Mouse (Mus musculus): ENCODE measurements around the gene Sumf1.

- no peak for TF ChIP-seq MAX (IDR thresholded peaks at IDR 0.05; ENCODE audit: low read length)
- TF ChIP-seq POLR2A (IDR thresholded peaks at IDR 0.05; ENCODE audit: low read depth, low read length) = no peak
- no peak for TF ChIP-seq CTCF (conservative IDR thresholded peaks at IDR 0.05 in 1 of 2, IDR thresholded peaks at IDR 0.05 in 1 of 2; ENCODE audit: low read depth in 2 of 2, low read length in 2 of 2)
- no peak for TF ChIP-seq ELF1 (IDR thresholded peaks at IDR 0.05; ENCODE audit: low read depth, low read length)
- no peak for TF ChIP-seq UBTF (IDR thresholded peaks at IDR 0.05; ENCODE audit: low read depth, low read length)
- no peak for TF ChIP-seq RCOR1 (conservative IDR thresholded peaks at IDR 0.05; ENCODE audit: low read depth, low read length)
- TF ChIP-seq MEF2A (IDR thresholded peaks at IDR 0.05; ENCODE audit: borderline replicate concordance, low read depth, low read length) = no peak
- TF ChIP-seq TCF12 (IDR thresholded peaks at IDR 0.05; ENCODE audit: low read depth, low read length) = no peak
- no peak for TF ChIP-seq NELFE (IDR thresholded peaks at IDR 0.05; ENCODE audit: low read depth, low read length)
- TF ChIP-seq CHD2 (IDR thresholded peaks at IDR 0.05; ENCODE audit: low read length) = no peak
These were observed 33.3 kb downstream of the Sumf1 start for GRCm38 (mm10) chr6:108152081-108152480.

Data from CH12.LX (cell line).